Mouse (Mus musculus) ES-E14 (cell line): ENCODE data around the gene Kctd18. TPM values are rescaled to one million over a fixed set of nuclear protein-coding genes. Genes with fewer than 3 reads are reported as not detected.
"Not testable (repeated sequence)": the region's sequence is repeated elsewhere in the genome, so short reads cannot be mapped to it uniquely, and the experiment has no call there.

Source experiments
- DNase-seq: peaks from one replicate; pipeline ENCODE4 v3.0.0-alpha.2; 2013; ENCODE audit warnings: low read depth, low spot score
- H3K27ac ChIP-seq: 2 replicates; pipeline ENCODE4 v1.5.1; 2012; ENCODE audit warnings: low read depth, mild to moderate bottlenecking, low read length, moderate library complexity, mixed read lengths; ENCODE audit not compliant: poor library complexity, insufficient read depth, severe bottlenecking
- H3K36me3 ChIP-seq: 2 replicates; pipeline ENCODE4 v1.6.1; 2012; ENCODE audit warnings: mild to moderate bottlenecking, low read length, moderate library complexity, mixed read lengths; ENCODE audit not compliant: control insufficient read depth, poor library complexity, insufficient read depth, severe bottlenecking
- H3K4me1 ChIP-seq, 2 experiments: fragments of 150-350 bp in 1 of 2; sonication (generic) in 1 of 2; 2 replicates each; pipeline ENCODE4 v1.6.1; 2012; ENCODE audit warnings: low read length in 2 of 2, mild to moderate bottlenecking in 1 of 2, mixed read lengths in 1 of 2; ENCODE audit not compliant: control insufficient read depth in 2 of 2, insufficient read depth in 2 of 2, poor library complexity in 1 of 2
- H3K4me3 ChIP-seq, 2 experiments: fragments of 150-350 bp in 1 of 2; sonication (generic) in 1 of 2; 2 replicates each; pipeline ENCODE4 v1.5.1; 2012; ENCODE audit warnings: low read length in 2 of 2, low read depth in 1 of 2, mild to moderate bottlenecking in 1 of 2, mixed read lengths in 1 of 2; ENCODE audit not compliant: insufficient read depth in 1 of 2, poor library complexity in 1 of 2, severe bottlenecking in 1 of 2
- H3K9ac ChIP-seq: 2 replicates; pipeline ENCODE4 v1.6.1; 2012; ENCODE audit warnings: low read depth, mild to moderate bottlenecking, low read length, mixed read lengths; ENCODE audit not compliant: poor library complexity, insufficient read depth, severe bottlenecking
- H3K9me3 ChIP-seq: fragments of 150-350 bp; sonication (generic); 2 replicates; pipeline ENCODE4 v1.6.1; 2012; ENCODE audit warnings: low read depth, mild to moderate bottlenecking, low read length; ENCODE audit not compliant: control insufficient read depth, insufficient read depth
- CHD2 ChIP-seq: IDR thresholded peaks from 2 replicates; pipeline ENCODE4 v1.6.1; 2014; ENCODE audit warnings: mild to moderate bottlenecking, low read depth, low read length, inconsistent platforms
- HCFC1 ChIP-seq: IDR thresholded peaks from 2 replicates; pipeline ENCODE4 v1.6.1; 2012; ENCODE audit warnings: low read length, inconsistent platforms, borderline replicate concordance; ENCODE audit not compliant: insufficient read depth
- MAFK ChIP-seq: IDR thresholded peaks from 2 replicates; pipeline ENCODE4 v1.6.1; 2014; ENCODE audit warnings: mild to moderate bottlenecking, low read depth, low read length, inconsistent platforms; ENCODE audit not compliant: insufficient read depth
- ZC3H11A ChIP-seq: IDR thresholded peaks from 2 replicates; pipeline ENCODE4 v1.6.1; 2012; ENCODE audit warnings: low read depth, mild to moderate bottlenecking, inconsistent platforms, low read length, borderline replicate concordance
- ZNF384 ChIP-seq: IDR thresholded peaks from 2 replicates; pipeline ENCODE4 v1.6.1; 2012; ENCODE audit warnings: low read depth, low read length, inconsistent platforms
- in situ Hi-C, 2 experiments: fragments of 600-800 bp; cut with MboI; formaldehyde crosslinking; loops; one replicate each; pipeline ENCODE4 v1.15.1; 2025; ENCODE audit warnings: low sequenced_read_pairs in 2 of 2, inconsistent platforms in 1 of 2; ENCODE audit not compliant: unreplicated experiment in 2 of 2
- total RNA-seq: library from RNA; depleted of rRNA; stranded (reverse); fragments of 300-350 nt; gene quantifications from 2 replicates; pipeline ENCODE4 v1.2.3, GENCODE M21; 2012

The Kctd18 gene
- total RNA-seq, 1 experiment, result 13.5 TPM

GRCm38 (mm10) chr1:58029636-58030117 lies 10.9 kb upstream of the Kctd18 start, which contains the start of gene Aox1:
TSS of gene Aox1 (plus strand) at chr1:58029931.
- peak within 1 kb of the TSS; percentile 32 for H3K27ac ChIP-seq
- TF ChIP-seq MAFK (peak; percentile 63), HCFC1 (peak; percentile 52; the same call in 1 of the 2 replicates), ZC3H11A (no peak)

GRCm38 (mm10) chr1:58027707-58028106 lies 9.0 kb upstream of the Kctd18 start:
- Histone ChIP-seq H3K9me3 (no peaks in the 10 kb centered on the region), H3K36me3 (peaks cover 7% of the 10 kb centered on the region), H3K4me1 (peaks cover 0 to 12% of the 10 kb centered on the region in 2 experiments; a peak in 2 of 4 replicates), H3K9ac (no peak overlapping the region), H3K27ac (no peak overlapping the region), H3K4me3 (no peak overlapping the region)
- no peak for DNase-seq
- TF ChIP-seq MAFK (no peak), ZNF384 (no peak), CHD2 (no peak)
- in situ Hi-C loops, result no loop called here

More at GRCm38 (mm10) chr1:58029636-58030117, 10.9 kb upstream of the Kctd18 start, which contains the start of gene Aox1:
- Histone ChIP-seq H3K4me3 (peak within 1 kb of the TSS; percentile 33 to 55), H3K9ac (peak within 1 kb of the TSS; percentile 36), H3K36me3 (peaks cover 2% of the 10 kb centered on the region; the same call in 1 of the 2 replicates), H3K9me3 (no peaks in the 10 kb centered on the region), H3K4me1 (peaks cover 0 to 17% of the 10 kb centered on the region in 2 experiments; a peak in 2 of 4 replicates)
- DNase-seq, result peak; percentile 95
- in situ Hi-C loops, result no loop called here

GRCm38 (mm10) chr1:58006388-58006787 lies 12.4 kb downstream of the Kctd18 start:
- H3K36me3 ChIP-seq, result peaks cover 13% of the 10 kb centered on the region
- H3K9me3 ChIP-seq, H3K27ac ChIP-seq, in situ Hi-C loops, H3K9ac ChIP-seq, DNase-seq, H3K4me3 ChIP-seq, H3K4me1 ChIP-seq: not testable (repeated sequence)

GRCm38 (mm10) chr1:57998146-57998545 lies 20.6 kb downstream of the Kctd18 start:
- no peak for TF ChIP-seq HCFC1
- TF ChIP-seq ZC3H11A, result no peak
- no peak for TF ChIP-seq ZNF384
- TF ChIP-seq CHD2, result no peak
- no peak for TF ChIP-seq MAFK
- Histone ChIP-seq H3K4me3 (peak overlapping the region in 1 of 2 experiments; percentile 12; a peak in 1 of 4 replicates), H3K4me1 (peaks cover 4 to 14% of the 10 kb centered on the region in 2 experiments; a peak in 3 of 4 replicates), H3K9ac (no peak overlapping the region), H3K9me3 (no peaks in the 10 kb centered on the region), H3K36me3 (peaks cover 8% of the 10 kb centered on the region), H3K27ac (no peak overlapping the region; the same call in 1 of the 2 replicates)
- DNase-seq, result no peak
- in situ Hi-C loops, result no loop called here

- DNase-seq, result no peak
- Histone ChIP-seq H3K4me3 (peak overlapping the region; percentile 92 to 97), H3K4me1 (peaks cover 4 to 14% of the 10 kb centered on the region in 2 experiments; a peak in 3 of 4 replicates), H3K9me3 (no peaks in the 10 kb centered on the region), H3K9ac (peak overlapping the region; percentile 95), H3K27ac (peak overlapping the region; percentile 74), H3K36me3 (peaks cover 4% of the 10 kb centered on the region)
- TF ChIP-seq ZNF384, result no peak
- no peak for TF ChIP-seq ZC3H11A
- TF ChIP-seq MAFK, result no peak
- no peak for TF ChIP-seq CHD2
- no peak for TF ChIP-seq HCFC1
- in situ Hi-C loops, result no loop called here
These were observed 22.6 kb downstream of the Kctd18 start for GRCm38 (mm10) chr1:57996133-57996615.
